Mouse (Mus musculus): ENCODE measurements around the gene Prkca.

DNA sequence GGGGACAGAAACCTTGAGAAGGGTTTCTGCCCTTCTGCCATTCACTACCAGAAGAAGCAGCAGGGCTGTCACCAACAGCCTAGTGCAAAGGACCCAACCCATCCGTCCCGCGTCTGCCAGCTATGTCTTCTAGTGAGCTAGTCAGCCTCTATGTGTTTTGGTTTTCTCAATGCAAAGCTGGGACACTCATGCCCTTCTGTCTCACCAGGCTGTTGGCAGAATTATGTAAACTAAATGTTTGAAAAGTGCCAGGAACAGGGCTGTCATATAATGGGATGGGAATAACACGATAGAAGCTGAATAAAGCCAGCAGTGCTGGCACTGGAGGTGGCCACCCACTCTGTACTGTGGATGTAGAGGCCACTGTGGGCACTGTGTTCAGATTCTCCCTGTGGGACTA lies 393.1 kb downstream of the Prkca start:
- TF ChIP-seq POLR2A (IDR thresholded peaks at IDR 0.05; ENCODE audit: low read depth, low read length) (no peak), CTCF (conservative IDR thresholded peaks at IDR 0.05; ENCODE audit: insufficient read depth, insufficient read length, low read depth, low read length) (no peak)
